9 mouse cellular contexts compared by ENCODE assay signal in the genomic region with DNA sequence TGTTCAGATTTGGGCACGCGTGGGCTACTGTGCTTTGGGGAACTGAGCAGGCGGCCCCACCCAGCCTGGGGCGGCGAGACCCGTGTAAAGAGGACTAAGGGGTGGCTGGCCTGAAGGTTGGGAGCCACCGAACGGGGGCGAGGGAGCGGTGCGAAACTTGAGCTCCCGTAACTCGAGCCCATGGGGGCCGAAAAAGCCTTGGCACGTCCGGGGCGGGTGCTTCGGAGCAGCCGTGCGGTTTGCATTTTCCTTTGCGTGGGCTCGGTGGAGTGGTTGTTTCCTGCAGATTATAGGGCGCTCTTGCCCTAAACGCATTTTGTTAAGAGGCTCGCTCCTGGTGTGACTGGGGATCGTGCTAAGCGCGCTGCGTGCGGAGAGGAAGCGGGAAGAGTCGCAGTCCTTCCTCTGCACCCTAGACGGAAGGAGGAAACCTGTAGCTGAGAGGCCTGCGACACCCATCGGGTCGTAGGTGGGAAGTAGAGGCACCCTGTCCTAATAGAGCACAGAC. TPM values are rescaled to one million over a fixed set of nuclear protein-coding genes. Genes with fewer than 3 reads are reported as not detected.
A peak's percentile ranks its signal among the peaks of the same experiment; 100 is the strongest.
DNase-seq lines count a peak whose midpoint lies in the region; ATAC-seq and TF ChIP-seq lines count a peak whose summit lies in the region.
"Had no signal": no experiment of that assay in that cellular context is flagged by ENCODE, and none has a peak within 500 bp of the region (broad histone marks: within the 10 kb centered on the region; RNA-seq: fewer than 3 reads in every experiment).

No protein-coding gene starts in this region.

- H3K4me1 ChIP-seq in neural tube, embryonic 11.5 days (ENCODE audit: control insufficient read depth, insufficient read depth, low read length): peaks cover 7% of the 10 kb centered on the region
- peaks cover 21% of the 10 kb centered on the region for H3K4me1 ChIP-seq in forebrain, embryonic 15.5 days
- peaks cover 13% of the 10 kb centered on the region for H3K4me1 ChIP-seq in intestine, postnatal 0 days (replicated peaks; ENCODE audit: control insufficient read depth, insufficient read depth, low read length)

- no peaks in the 10 kb centered on the region for H3K9me3 ChIP-seq in neural tube, embryonic 11.5 days (ENCODE audit: control insufficient read depth, low read length)
- H3K9me3 ChIP-seq in forebrain, embryonic 15.5 days: no peaks in the 10 kb centered on the region
- no peaks in the 10 kb centered on the region for H3K9me3 ChIP-seq in intestine, postnatal 0 days (ENCODE audit: control insufficient read depth)

- WGBS in neural tube, embryonic 11.5 days: 0% methylated on average over 36 of the region's 36 CpGs
- WGBS in forebrain, embryonic 15.5 days: 0% methylated on average over 36 of the region's 36 CpGs
- under 1% methylated on average over 36 of the region's 36 CpGs for WGBS in intestine, postnatal 0 days

- peak overlapping the region; percentile 95 for H3K4me2 ChIP-seq in neural tube, embryonic 11.5 days (ENCODE audit: low read depth)
- peak overlapping the region; percentile 90 for H3K4me2 ChIP-seq in forebrain, embryonic 15.5 days (replicated peaks)
- H3K4me2 ChIP-seq in intestine, postnatal 0 days (replicated peaks; ENCODE audit: low read depth): peak overlapping the region; percentile 88

- peak overlapping the region; percentile 64 for H3K27ac ChIP-seq in neural tube, embryonic 11.5 days (ENCODE audit: low read depth, low read length)
- peak overlapping the region; percentile 87 for H3K27ac ChIP-seq in forebrain, embryonic 15.5 days (replicated peaks)
- H3K27ac ChIP-seq in intestine, postnatal 0 days (ENCODE audit: low read depth, low read length): peak overlapping the region; percentile 88

- ATAC-seq in neural tube, embryonic 11.5 days (ENCODE audit: insufficient read depth, low FRiP score, low TSS enrichment): peak; percentile 10; the same call in 1 of the 2 replicates
- ATAC-seq in forebrain, embryonic 15.5 days (replicated peaks): peak; percentile 57
- ATAC-seq in intestine, postnatal 0 days: peak; percentile 3; the same call in 1 of the 2 replicates
- ATAC-seq in megakaryocyte, adult 5-6 weeks (ENCODE audit: poor library complexity, severe bottlenecking): peak; percentile 39

- peak; percentile 48 to 81 for DNase-seq in adrenal gland, adult (ENCODE audit: inconsistent age in 2 of 2, low spot score in 1 of 2)
- no peak for DNase-seq in adrenal gland, postnatal 4 days (ENCODE audit: low spot score in 2 of 2)
- DNase-seq in neural tube, embryonic 11.5 days (ENCODE audit: low spot score): no peak
- no peak for DNase-seq in neural tube, embryonic 10.5 days (ENCODE audit: extremely low spot score, low spot score)
- DNase-seq in spleen, postnatal 36 days (ENCODE audit: low spot score in 2 of 2): peak; percentile 51

- no peaks in the 10 kb centered on the region for H3K27me3 ChIP-seq in neural tube, embryonic 11.5 days (ENCODE audit: control insufficient read depth, insufficient read depth, low read length)
- no peaks in the 10 kb centered on the region for H3K27me3 ChIP-seq in forebrain, embryonic 15.5 days
- H3K27me3 ChIP-seq in intestine, postnatal 0 days (replicated peaks; ENCODE audit: control insufficient read depth, insufficient read depth, low read length): no peaks in the 10 kb centered on the region

- H3K9ac ChIP-seq in neural tube, embryonic 11.5 days (ENCODE audit: low read length): peak overlapping the region; percentile 91
- peak overlapping the region; percentile 83 for H3K9ac ChIP-seq in forebrain, embryonic 15.5 days (replicated peaks)
- H3K9ac ChIP-seq in intestine, postnatal 0 days (ENCODE audit: low read depth, low read length): peak overlapping the region; percentile 75

- no peak for TF ChIP-seq CTCF in intestine, postnatal 0 days (IDR thresholded peaks at IDR 0.05; ENCODE audit: low read depth)

- H3K36me3 ChIP-seq in neural tube, embryonic 11.5 days (ENCODE audit: control insufficient read depth, insufficient read depth, low read length): peaks cover 10% of the 10 kb centered on the region
- H3K36me3 ChIP-seq in forebrain, embryonic 15.5 days: peaks cover 21% of the 10 kb centered on the region
- peaks cover 28% of the 10 kb centered on the region for H3K36me3 ChIP-seq in intestine, postnatal 0 days (ENCODE audit: control insufficient read depth, insufficient read depth)

- H3K4me3 ChIP-seq in neural tube, embryonic 11.5 days (ENCODE audit: low read depth, low read length): peak overlapping the region; percentile 92
- H3K4me3 ChIP-seq in forebrain, embryonic 15.5 days: peak overlapping the region; percentile 84
- H3K4me3 ChIP-seq in intestine, postnatal 0 days (ENCODE audit: low read depth, low read length): peak overlapping the region; percentile 69

RNA-seq across cellular contexts. Expression of gene Ldha, which starts 4.8 kb away (rescaled TPM):
- total RNA-seq in adrenal gland, postnatal 4 days (2021): 100 to 1,000 TPM; 280 to 348 TPM
- polyA plus RNA-seq in neural tube, embryonic 11.5 days (2014; fragmentation: Nextera tagmentation; extraction: Ambion mirVana): 1,604 and 1,620 TPM in 2 replicates
- 744 and 772 TPM in 2 replicates for polyA plus RNA-seq in forebrain, embryonic 15.5 days (2015; fragmentation: Nextera tagmentation; extraction: Ambion mirVana)
- polyA plus RNA-seq in intestine, postnatal 0 days (2015; fragmentation: Nextera tagmentation; extraction: Ambion mirVana): 1,258 and 1,338 TPM in 2 replicates
- total RNA-seq in megakaryocyte, adult 5-6 weeks (2015): 278 and 286 TPM in 2 replicates
- 212 and 223 TPM in 2 replicates for total RNA-seq in megakaryocyte, adult 5-6 weeks (2017)

RNA-seq across cellular contexts. Expression of gene Ldhc, which starts 15.0 kb away (rescaled TPM):
- total RNA-seq in adrenal gland, postnatal 4 days (2021): not detected
- not detected in 2 replicates for polyA plus RNA-seq in neural tube, embryonic 11.5 days (2014; fragmentation: Nextera tagmentation; extraction: Ambion mirVana)
- not detected in 2 replicates for polyA plus RNA-seq in forebrain, embryonic 15.5 days (2015; fragmentation: Nextera tagmentation; extraction: Ambion mirVana)
- polyA plus RNA-seq in intestine, postnatal 0 days (2015; fragmentation: Nextera tagmentation; extraction: Ambion mirVana): not detected in 2 replicates
- total RNA-seq in megakaryocyte, adult 5-6 weeks (2015): 2.3 and 2.9 TPM in 2 replicates
- total RNA-seq in megakaryocyte, adult 5-6 weeks (2017): 1.0 TPM in 1 of 2 replicates, not detected in the other
- total RNA-seq: layer of hippocampus, adult 18-20 months had no signal

RNA-seq across cellular contexts. Expression of gene Gtf2h1, which starts 50.1 kb away (rescaled TPM):
- total RNA-seq in adrenal gland, postnatal 4 days (2021): 10 to 100 TPM; 39.5 to 47.1 TPM
- polyA plus RNA-seq in neural tube, embryonic 11.5 days (2014; fragmentation: Nextera tagmentation; extraction: Ambion mirVana): 55.0 and 55.9 TPM in 2 replicates
- 48.8 and 51.5 TPM in 2 replicates for polyA plus RNA-seq in forebrain, embryonic 15.5 days (2015; fragmentation: Nextera tagmentation; extraction: Ambion mirVana)
- 51.3 and 52.7 TPM in 2 replicates for polyA plus RNA-seq in intestine, postnatal 0 days (2015; fragmentation: Nextera tagmentation; extraction: Ambion mirVana)
- 36.6 and 40.0 TPM in 2 replicates for total RNA-seq in megakaryocyte, adult 5-6 weeks (2015)
- total RNA-seq in megakaryocyte, adult 5-6 weeks (2017): 70.2 and 74.8 TPM in 2 replicates

RNA-seq across cellular contexts. Expression of gene Hps5, which starts 50.2 kb away (rescaled TPM):
- 10 to 100 TPM; 25.0 to 31.2 TPM for total RNA-seq in adrenal gland, postnatal 4 days (2021)
- 18.0 and 21.7 TPM in 2 replicates for polyA plus RNA-seq in neural tube, embryonic 11.5 days (2014; fragmentation: Nextera tagmentation; extraction: Ambion mirVana)
- polyA plus RNA-seq in forebrain, embryonic 15.5 days (2015; fragmentation: Nextera tagmentation; extraction: Ambion mirVana): 15.1 and 16.5 TPM in 2 replicates
- polyA plus RNA-seq in intestine, postnatal 0 days (2015; fragmentation: Nextera tagmentation; extraction: Ambion mirVana): 13.9 and 14.7 TPM in 2 replicates
- total RNA-seq in megakaryocyte, adult 5-6 weeks (2015): 26.0 and 27.1 TPM in 2 replicates
- total RNA-seq in megakaryocyte, adult 5-6 weeks (2017): 58.8 and 61.3 TPM in 2 replicates

Comparison
In these comparisons a context has a peak if more than half of its experiments do, and no peak if none do; other contexts are left out.
1. DNase-seq: peak in adrenal gland, adult (2 of 2) and spleen, postnatal 36 days (2 of 2); none in adrenal gland, postnatal 4 days (0 of 2), neural tube, embryonic 11.5 days (single experiment) and neural tube, embryonic 10.5 days (single experiment).
2. ATAC-seq: peak in every context shown above with its lines; median percentile 57 in forebrain, embryonic 15.5 days; 39 in megakaryocyte, adult 5-6 weeks; 10 in neural tube, embryonic 11.5 days; 3 in intestine, postnatal 0 days.
3. Peak in every context shown above with its lines, with median percentiles within 50 percentile points of each other: H3K27ac ChIP-seq, H3K4me2 ChIP-seq, H3K4me3 ChIP-seq and H3K9ac ChIP-seq.